Mouse (Mus musculus) embryo, embryonic 10 days (tissue): ENCODE measurements around the gene Gm826.
A peak's percentile ranks its signal among the peaks of the same experiment; 100 is the strongest.

ENCODE experiments used
- DNase-seq: peaks from one replicate; pipeline ENCODE4 v3.0.0-alpha.2; 2015; ENCODE audit warnings: low spot score

The Gm826 gene

GRCm38 (mm10) chr2:160334111-160334661 is at the start of gene Gm826:
TSS of gene Gm826 (minus strand) at chr2:160334162.
- no peak for DNase-seq

GRCm38 (mm10) chr2:160383418-160383817 is 49.5 kb upstream of the Gm826 start:
- no peak for DNase-seq

- DNase-seq, result peak; percentile 50
These were observed 44.3 kb upstream of the Gm826 start for GRCm38 (mm10) chr2:160378271-160378670.

GRCm38 (mm10) chr2:160376236-160376635 is 42.3 kb upstream of the Gm826 start:
- no peak for DNase-seq

- no peak for DNase-seq
These were observed 35.9 kb upstream of the Gm826 start for GRCm38 (mm10) chr2:160369653-160370420.

- DNase-seq, result peak; percentile 62
These were observed 34.7 kb upstream of the Gm826 start for GRCm38 (mm10) chr2:160368422-160369357.

- DNase-seq, result peak; percentile 97
These were observed 33.7 kb upstream of the Gm826 start for GRCm38 (mm10) chr2:160367448-160368208.

- peak; percentile 92 for DNase-seq
These were observed 33.0 kb upstream of the Gm826 start, which contains the start of gene Mafb for GRCm38 (mm10) chr2:160366980-160367338. TSS of gene Mafb (minus strand) at chr2:160367065.

- no peak for DNase-seq
These were observed 32.4 kb upstream of the Gm826 start for GRCm38 (mm10) chr2:160366111-160366979.

GRCm38 (mm10) chr2:160365107-160365911 is 31.3 kb upstream of the Gm826 start:
- DNase-seq, result peak; percentile 57

- DNase-seq, result no peak
These were observed 30.7 kb upstream of the Gm826 start for GRCm38 (mm10) chr2:160364666-160365065.

- no peak for DNase-seq
These were observed 30.2 kb upstream of the Gm826 start for GRCm38 (mm10) chr2:160364128-160364650.

- DNase-seq, result no peak
These were observed 29.2 kb upstream of the Gm826 start for GRCm38 (mm10) chr2:160363201-160363600.

- no peak for DNase-seq
These were observed 27.6 kb upstream of the Gm826 start for GRCm38 (mm10) chr2:160361442-160362121.

GRCm38 (mm10) chr2:160360234-160360874 is 26.4 kb upstream of the Gm826 start:
- no peak for DNase-seq

- DNase-seq, result no peak
These were observed 24.9 kb upstream of the Gm826 start for GRCm38 (mm10) chr2:160358896-160359295.

GRCm38 (mm10) chr2:160357442-160357841 is 23.5 kb upstream of the Gm826 start:
- DNase-seq, result no peak

GRCm38 (mm10) chr2:160356132-160356531 is 22.2 kb upstream of the Gm826 start:
- DNase-seq, result peak; percentile 65

GRCm38 (mm10) chr2:160354319-160354718 is 20.4 kb upstream of the Gm826 start:
- DNase-seq, result no peak
